Mouse (Mus musculus) lung, adult 2 months (tissue): ENCODE measurements around the gene Tulp1.

Experiments
- CTCF ChIP-seq: fragments of 200-500 bp; IDR thresholded peaks from 2 replicates; pipeline ENCODE4 v1.5.1; 2011; ENCODE audit warnings: mild to moderate bottlenecking, low read length, control low read depth; ENCODE audit not compliant: insufficient read depth
- POLR2A ChIP-seq: fragments of 200-500 bp; IDR thresholded peaks from 2 replicates; pipeline ENCODE4 v1.6.1; 2011; ENCODE audit warnings: low read depth, mild to moderate bottlenecking, control low read depth, low read length, borderline replicate concordance; ENCODE audit errors: extremely low read depth

GRCm38 (mm10) chr17:28330232-28330546, 34.8 kb downstream of the Tulp1 start:
- no peak for TF ChIP-seq CTCF
- no peak for TF ChIP-seq POLR2A
